ENCODE assay signal across 18 mouse cellular contexts in genomic region chr6:100778595-100778994, GRCm38 (mm10).
"Had no signal": no experiment of that assay in that cellular context is flagged by ENCODE, and none has a peak within 500 bp of the region (broad histone marks: within the 10 kb centered on the region; RNA-seq: fewer than 3 reads in every experiment).

No protein-coding gene starts in this region.

- H3K27ac ChIP-seq: limb, embryonic 10.5 days; limb, embryonic 13.5 days; liver, embryonic 12.5 days; liver, embryonic 15.5 days; lung, embryonic 15.5 days; midbrain, embryonic 10.5 days; neural tube, embryonic 13.5 days had no signal

- H3K4me1 ChIP-seq: liver, embryonic 15.5 days; lung, embryonic 15.5 days had no signal

- DNase-seq: kidney, adult 8-10 months; kidney, postnatal 4 days; liver; lung, adult 18-20 months; lung, postnatal 10 days; lung, postnatal 36 days; midbrain, embryonic 14.5 days; thymus, adult 18-20 months; thymus, postnatal 36 days had no signal

- ATAC-seq: intestine, postnatal 0 days; liver, embryonic 12.5 days had no signal

- H3K27me3 ChIP-seq: limb, embryonic 13.5 days; liver, embryonic 12.5 days; liver, embryonic 15.5 days; lung, embryonic 15.5 days; megakaryocyte, embryonic 14.5 days; neural tube, embryonic 13.5 days had no signal

- H3K9me3 ChIP-seq: limb, embryonic 10.5 days; limb, embryonic 13.5 days; liver, embryonic 12.5 days; liver, embryonic 15.5 days; lung, embryonic 15.5 days; midbrain, embryonic 10.5 days; neural tube, embryonic 13.5 days had no signal

- H3K4me2 ChIP-seq: limb, embryonic 13.5 days; liver, embryonic 12.5 days; liver, embryonic 15.5 days; lung, embryonic 15.5 days; neural tube, embryonic 13.5 days had no signal

- H3K36me3 ChIP-seq: limb, embryonic 10.5 days; liver, embryonic 12.5 days; liver, embryonic 15.5 days; lung, embryonic 15.5 days; midbrain, embryonic 10.5 days; neural tube, embryonic 13.5 days had no signal

- H3K4me3 ChIP-seq: limb, embryonic 10.5 days; limb, embryonic 13.5 days; liver, embryonic 12.5 days; liver, embryonic 15.5 days; lung, embryonic 15.5 days; megakaryocyte, embryonic 14.5 days; midbrain, embryonic 10.5 days; neural tube, embryonic 13.5 days had no signal

- H3K9ac ChIP-seq: limb, embryonic 13.5 days; liver, embryonic 12.5 days; liver, embryonic 15.5 days; lung, embryonic 15.5 days; neural tube, embryonic 13.5 days had no signal
